Mouse (Mus musculus): ENCODE measurements around the gene Tnfrsf4. TPM values are rescaled to one million over a fixed set of nuclear protein-coding genes. Genes with fewer than 3 reads are reported as not detected.

Tnfrsf4 gene
- polyA plus RNA-seq, 1 experiment from 2014 or later = 0.81 TPM

DNA sequence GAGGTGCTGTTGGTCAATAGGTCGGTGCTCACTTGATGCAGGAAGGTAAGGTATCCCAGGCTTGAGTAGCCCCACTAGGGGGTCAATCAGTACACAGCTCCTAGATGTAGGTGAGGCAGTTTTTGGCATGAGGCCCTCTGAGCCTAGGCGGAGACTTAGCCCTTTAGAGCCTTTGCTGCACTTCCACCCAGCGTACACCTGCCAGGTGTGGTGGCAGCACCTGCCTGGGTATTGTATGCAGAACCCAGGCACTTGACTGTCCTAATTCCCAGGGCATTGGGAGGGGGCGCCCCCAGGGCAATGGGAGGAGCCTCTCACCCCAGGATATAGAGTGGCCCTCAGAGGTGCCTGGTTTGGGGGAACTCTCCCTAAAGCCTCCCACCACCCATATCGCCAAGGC is 41.5 kb downstream of the Tnfrsf4 start:
- no peak overlapping the region for H3K9ac ChIP-seq
- ATAC-seq (ENCODE audit: low FRiP score, low read depth) = no peak
- WGBS = 90% methylated on average over 5 of the region's 5 CpGs
- no peak overlapping the region for H3K27ac ChIP-seq
- H3K36me3 ChIP-seq = no peaks in the 10 kb centered on the region
- H3K9me3 ChIP-seq = no peaks in the 10 kb centered on the region
- H3K4me3 ChIP-seq = no peak overlapping the region
- no peaks in the 10 kb centered on the region for H3K4me1 ChIP-seq
- H3K27me3 ChIP-seq (replicated peaks) = peaks cover 4% of the 10 kb centered on the region; the same call in 1 of the 2 replicates
- no peak overlapping the region for H3K4me2 ChIP-seq (replicated peaks)

DNA sequence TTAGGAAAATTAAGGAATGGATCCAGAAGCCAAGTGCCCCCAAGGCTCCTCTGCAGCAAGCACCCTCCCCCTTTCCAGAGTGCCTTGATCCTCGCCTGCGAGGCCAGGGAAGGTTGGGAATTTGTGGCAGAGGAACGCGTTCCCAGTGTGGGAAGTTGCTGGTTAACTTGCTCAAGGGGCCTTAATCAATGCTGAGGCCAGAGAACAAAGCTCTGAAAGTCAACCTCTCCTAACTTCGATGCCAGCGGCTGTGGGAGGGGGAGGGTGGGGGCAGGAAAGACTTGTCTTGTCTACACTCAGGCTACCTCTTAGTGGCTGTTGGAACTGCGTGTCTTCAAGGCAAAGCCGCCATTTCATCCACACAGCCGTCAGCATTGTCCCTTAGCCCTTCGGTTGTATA is 44.1 kb downstream of the Tnfrsf4 start:
- H3K4me1 ChIP-seq = no peaks in the 10 kb centered on the region
- 70% methylated on average over 10 of the region's 10 CpGs for WGBS
- ATAC-seq (ENCODE audit: low FRiP score, low read depth) = no peak
- no peaks in the 10 kb centered on the region for H3K36me3 ChIP-seq
- no peaks in the 10 kb centered on the region for H3K9me3 ChIP-seq
- H3K9ac ChIP-seq = no peak overlapping the region
- no peak overlapping the region for H3K27ac ChIP-seq
- no peak overlapping the region for H3K4me2 ChIP-seq (replicated peaks)
- H3K27me3 ChIP-seq (replicated peaks) = peaks cover 4% of the 10 kb centered on the region; the same call in 1 of the 2 replicates
- H3K4me3 ChIP-seq = no peak overlapping the region

DNA sequence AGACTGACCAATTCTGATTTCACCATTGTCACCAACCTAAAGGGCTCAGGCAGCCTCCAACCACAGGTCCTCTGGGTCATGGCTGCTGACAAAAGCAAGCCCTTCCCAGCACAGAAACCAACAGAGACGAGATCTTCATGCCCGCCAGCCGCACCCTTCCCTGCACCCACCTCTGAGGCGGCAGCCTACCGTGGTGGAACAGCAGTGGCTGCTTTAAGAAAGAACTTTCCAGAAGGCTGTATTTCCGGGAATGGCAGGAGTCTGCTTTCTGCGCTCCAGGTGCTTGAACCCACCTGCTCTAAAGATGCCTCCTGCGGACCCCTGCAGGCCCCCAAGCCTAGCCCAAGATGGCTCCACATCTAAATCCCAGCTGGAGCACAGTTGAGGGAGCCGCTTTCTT is 45.2 kb downstream of the Tnfrsf4 start:
- Histone ChIP-seq H3K27ac (no peak overlapping the region), H3K9ac (no peak overlapping the region), H3K4me3 (no peak overlapping the region), H3K9me3 (no peaks in the 10 kb centered on the region), H3K4me1 (peaks cover 1% of the 10 kb centered on the region), H3K36me3 (no peaks in the 10 kb centered on the region), H3K4me2 (replicated peaks) (no peak overlapping the region), H3K27me3 (replicated peaks) (peaks cover 4% of the 10 kb centered on the region; the same call in 1 of the 2 replicates)
- ATAC-seq (ENCODE audit: low FRiP score, low read depth) = no peak
- whole genome bisulfite sequencing = 75% methylated on average over 9 of the region's 9 CpGs

DNA sequence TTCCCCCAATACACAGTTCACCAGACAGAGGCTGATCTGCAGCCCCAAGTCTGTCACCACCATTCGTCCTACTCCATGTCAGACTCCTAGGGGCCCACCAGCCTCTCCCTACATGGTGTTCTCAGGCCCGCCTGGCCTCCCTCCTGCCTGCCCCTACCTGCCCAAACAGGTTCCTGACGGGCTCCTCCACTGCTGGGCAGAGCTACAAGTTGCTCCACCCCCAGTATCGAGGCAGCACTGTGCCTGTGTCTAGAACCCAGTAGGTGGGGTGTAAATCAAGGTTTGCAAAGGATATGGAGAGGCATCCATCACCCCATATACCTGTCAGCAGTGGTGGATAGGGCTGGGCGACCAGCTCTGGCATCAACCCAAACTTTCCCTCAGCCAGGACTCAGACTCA is 45.6 kb downstream of the Tnfrsf4 start, which contains the start of gene Ttll10:
TSS of gene Ttll10 (minus strand) at position 154 of the 400 bp plus-strand sequence.
- H3K36me3 ChIP-seq = no peaks in the 10 kb centered on the region
- peaks cover 6% of the 10 kb centered on the region for H3K4me1 ChIP-seq
- peaks cover 4% of the 10 kb centered on the region; the same call in 1 of the 2 replicates for H3K27me3 ChIP-seq (replicated peaks)
- H3K4me3 ChIP-seq = no peak within 1 kb of the TSS
- whole genome bisulfite sequencing = 31% methylated on average over 5 of the region's 5 CpGs
- H3K4me2 ChIP-seq (replicated peaks) = no peak within 1 kb of the TSS
- no peak within 1 kb of the TSS for H3K9ac ChIP-seq
- no peaks in the 10 kb centered on the region for H3K9me3 ChIP-seq
- no peak for ATAC-seq (ENCODE audit: low FRiP score, low read depth)
- no peak within 1 kb of the TSS for H3K27ac ChIP-seq

DNA sequence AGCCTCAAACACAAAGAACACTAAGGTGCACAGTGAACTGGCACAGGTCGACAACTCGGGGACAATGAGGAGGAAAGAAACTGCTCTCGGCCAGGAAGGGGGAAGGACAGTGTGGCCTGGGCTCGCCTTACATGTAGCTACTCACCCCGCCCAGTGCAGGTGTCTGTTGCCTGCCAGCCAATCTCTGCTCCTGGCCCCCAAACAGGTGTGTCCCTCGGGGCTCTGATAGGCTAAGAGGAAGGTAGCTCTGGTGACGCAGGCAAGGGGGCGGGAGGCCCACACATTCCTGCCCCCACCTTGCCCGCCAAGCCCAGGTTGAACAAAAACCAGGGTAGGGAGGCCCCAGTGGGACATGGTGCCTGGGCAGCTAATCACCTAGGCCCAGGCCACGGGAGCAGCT is 46.1 kb downstream of the Tnfrsf4 start:
- WGBS = 26% methylated on average over 10 of the region's 10 CpGs
- no peak for ATAC-seq (ENCODE audit: low FRiP score, low read depth)
- no peaks in the 10 kb centered on the region for H3K9me3 ChIP-seq
- H3K4me1 ChIP-seq = peaks cover 6% of the 10 kb centered on the region
- H3K36me3 ChIP-seq = no peaks in the 10 kb centered on the region
- H3K4me3 ChIP-seq = no peak overlapping the region
- H3K27ac ChIP-seq = no peak overlapping the region
- H3K4me2 ChIP-seq (replicated peaks) = no peak overlapping the region
- peaks cover 4% of the 10 kb centered on the region; the same call in 1 of the 2 replicates for H3K27me3 ChIP-seq (replicated peaks)
- no peak overlapping the region for H3K9ac ChIP-seq

DNA sequence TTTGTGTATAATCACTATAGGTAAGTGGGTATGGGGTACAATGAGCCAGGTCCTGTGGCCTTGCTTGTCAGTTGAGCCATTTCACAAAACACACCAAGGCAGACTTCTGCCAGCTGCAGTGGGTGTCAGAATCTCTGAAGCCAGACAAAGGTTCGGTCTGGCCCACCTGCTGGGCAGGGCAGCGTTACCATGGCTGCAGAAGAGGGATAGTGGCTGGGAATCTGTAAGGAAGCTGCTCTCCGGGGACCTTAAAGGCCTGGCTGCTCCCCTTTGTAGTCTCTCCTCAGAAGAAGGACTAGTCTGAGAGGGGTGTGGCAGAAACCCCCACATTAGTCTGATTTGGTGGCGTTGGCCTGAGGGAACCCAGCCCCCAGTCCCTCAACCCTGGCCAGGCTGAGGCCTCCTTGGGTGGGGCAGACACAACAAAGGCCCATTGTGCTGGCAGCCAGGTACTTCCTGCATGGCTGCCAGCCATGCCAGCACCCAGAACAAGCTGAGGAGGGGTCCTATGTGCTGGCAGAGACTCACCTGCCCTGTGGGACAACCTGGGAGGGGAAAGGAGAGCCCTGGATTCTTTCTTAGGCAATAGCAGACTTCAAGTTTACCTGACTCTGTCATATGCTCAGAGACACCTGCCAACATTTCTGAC is 50.3 kb downstream of the Tnfrsf4 start:
- no peaks in the 10 kb centered on the region for H3K9me3 ChIP-seq
- 6% methylated on average over 4 of the region's 4 CpGs for WGBS
- no peak overlapping the region for H3K9ac ChIP-seq
- no peak overlapping the region for H3K27ac ChIP-seq
- no peaks in the 10 kb centered on the region for H3K36me3 ChIP-seq
- peak; percentile 41; the same call in 1 of the 2 replicates for ATAC-seq (ENCODE audit: low FRiP score, low read depth)
- no peak overlapping the region for H3K4me2 ChIP-seq (replicated peaks)
- peaks cover 4% of the 10 kb centered on the region; the same call in 1 of the 2 replicates for H3K27me3 ChIP-seq (replicated peaks)
- peaks cover 6% of the 10 kb centered on the region for H3K4me1 ChIP-seq
- no peak overlapping the region for H3K4me3 ChIP-seq

DNA sequence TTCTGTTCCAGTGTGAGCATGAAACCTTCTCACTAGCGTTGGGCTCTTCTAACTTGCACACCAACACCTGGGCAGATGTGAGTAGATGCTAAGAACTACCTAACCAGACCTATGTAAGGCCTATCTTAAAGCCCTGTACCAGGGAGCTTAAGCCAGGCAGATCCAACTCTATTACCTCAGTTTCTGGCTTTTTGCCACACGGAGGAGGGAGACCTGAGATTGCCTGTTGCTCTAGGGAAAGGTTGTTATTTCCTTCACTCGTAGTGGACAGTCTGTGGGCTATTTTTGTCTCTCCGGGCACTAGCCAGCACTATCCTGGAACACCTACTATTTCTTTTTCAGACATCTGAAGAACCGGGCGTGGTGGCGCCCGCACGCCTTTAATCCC is 50.9 kb downstream of the Tnfrsf4 start:
- no peak for ATAC-seq (ENCODE audit: low FRiP score, low read depth)
- Histone ChIP-seq H3K4me3 (no peak overlapping the region), H3K27ac (no peak overlapping the region), H3K27me3 (replicated peaks) (peaks cover 4% of the 10 kb centered on the region; the same call in 1 of the 2 replicates), H3K4me2 (replicated peaks) (no peak overlapping the region), H3K9ac (no peak overlapping the region), H3K9me3 (no peaks in the 10 kb centered on the region), H3K4me1 (peaks cover 6% of the 10 kb centered on the region), H3K36me3 (no peaks in the 10 kb centered on the region)
- 86% methylated on average over 9 of the region's 9 CpGs for WGBS

DNA sequence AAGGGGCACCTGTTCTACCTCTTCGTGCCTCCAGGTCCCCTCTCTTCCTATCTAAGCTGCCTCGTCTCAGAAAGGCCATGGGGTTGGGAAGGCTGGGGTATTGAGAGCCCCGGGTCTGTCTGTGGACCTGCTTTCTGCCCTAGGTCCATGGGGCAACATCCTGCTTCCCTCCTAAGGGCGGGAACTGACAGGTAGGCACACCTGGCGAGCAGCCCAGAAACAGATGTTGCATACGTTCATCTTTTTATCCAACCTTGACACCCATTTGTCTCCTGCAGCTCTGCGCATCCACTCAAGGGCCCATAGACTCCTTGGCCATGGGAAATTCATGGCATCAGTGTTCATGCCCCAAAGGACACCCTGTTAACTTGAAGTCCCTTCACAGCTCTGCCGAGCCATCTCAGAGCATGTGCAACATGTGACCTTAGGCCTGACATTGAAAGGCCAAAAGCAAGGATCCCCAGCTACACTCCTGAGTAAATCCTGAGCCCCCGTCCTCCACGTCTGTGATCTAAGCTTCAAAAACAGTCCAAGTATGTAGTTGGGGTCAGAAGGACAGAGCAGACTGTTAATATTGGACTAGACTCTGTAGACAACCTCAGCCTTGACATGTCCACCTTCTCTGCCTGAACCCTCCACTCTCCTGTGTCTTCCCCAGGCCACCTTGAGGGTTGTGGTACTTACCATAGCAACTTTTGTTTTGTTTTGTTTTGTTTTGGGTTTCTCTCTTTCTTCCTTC is 51.7 kb downstream of the Tnfrsf4 start:
- Histone ChIP-seq H3K9me3 (no peaks in the 10 kb centered on the region), H3K9ac (no peak overlapping the region), H3K4me1 (peaks cover 10% of the 10 kb centered on the region), H3K4me2 (replicated peaks) (no peak overlapping the region), H3K36me3 (no peaks in the 10 kb centered on the region), H3K27me3 (replicated peaks) (no peaks in the 10 kb centered on the region), H3K27ac (no peak overlapping the region), H3K4me3 (no peak overlapping the region)
- WGBS = 88% methylated on average over 10 of the region's 10 CpGs
- ATAC-seq (ENCODE audit: low FRiP score, low read depth) = no peak

MicroRNAs encoded within 50 kb of the gene (microRNA counts, 519-probe panel; counts per million panel counts)
- microRNA mmu-miR-200a (342 counts per million, percentile 67 among the panel's probes with 10 or more counts), microRNA mmu-miR-200b (5,225 counts per million, percentile 85 among the panel's probes with 10 or more counts), microRNA mmu-miR-429 (342 counts per million, percentile 67 among the panel's probes with 10 or more counts)

Small RNAs within 50 kb of the gene (microRNA-seq; reads per million reads assigned to microRNA genes)
- gene Mir200a (40.4 reads per million, percentile 39 among the genes with 10 or more reads in this experiment), gene Mir200b (95.5 reads per million, percentile 51 among the genes with 10 or more reads in this experiment), gene Mir429 (412 reads per million, percentile 70 among the genes with 10 or more reads in this experiment)

Other genes starting within 250 kb of the Tnfrsf4 start
- gene Vwa1, start 239.1 kb upstream of the Tnfrsf4 start, polyA plus RNA-seq (2016; fragmentation: Nextera tagmentation; extraction: Ambion mirVana) = 16.6 and 17.9 TPM in 2 replicates
- 0.56 and 0.86 TPM in 2 replicates for gene Tmem88b, start 228.0 kb upstream of the Tnfrsf4 start, polyA plus RNA-seq (2016; fragmentation: Nextera tagmentation; extraction: Ambion mirVana)
- gene Ankrd65, start 223.4 kb upstream of the Tnfrsf4 start, polyA plus RNA-seq (2016; fragmentation: Nextera tagmentation; extraction: Ambion mirVana) = not detected in 2 replicates
- gene Mrpl20, start 211.0 kb upstream of the Tnfrsf4 start, polyA plus RNA-seq (2016; fragmentation: Nextera tagmentation; extraction: Ambion mirVana) = 226 and 242 TPM in 2 replicates
- gene Ccnl2, start 201.4 kb upstream of the Tnfrsf4 start, polyA plus RNA-seq (2016; fragmentation: Nextera tagmentation; extraction: Ambion mirVana) = 203 and 204 TPM in 2 replicates
- gene Aurkaip1, start 182.6 kb upstream of the Tnfrsf4 start, polyA plus RNA-seq (2016; fragmentation: Nextera tagmentation; extraction: Ambion mirVana) = 142 and 144 TPM in 2 replicates
- gene Mxra8, start 174.2 kb upstream of the Tnfrsf4 start, polyA plus RNA-seq (2016; fragmentation: Nextera tagmentation; extraction: Ambion mirVana) = 26.7 and 27.1 TPM in 2 replicates
- gene Dvl1, start 166.4 kb upstream of the Tnfrsf4 start, polyA plus RNA-seq (2016; fragmentation: Nextera tagmentation; extraction: Ambion mirVana) = 26.2 and 32.1 TPM in 2 replicates
- 0.28 and 0.56 TPM in 2 replicates for gene Tas1r3, start 150.5 kb upstream of the Tnfrsf4 start, polyA plus RNA-seq (2016; fragmentation: Nextera tagmentation; extraction: Ambion mirVana)
- gene Cptp, start 144.4 kb upstream of the Tnfrsf4 start, polyA plus RNA-seq (2016; fragmentation: Nextera tagmentation; extraction: Ambion mirVana) = 19.5 and 22.1 TPM in 2 replicates
- 77.0 TPM in 2 replicates for gene Ints11, start 144.3 kb upstream of the Tnfrsf4 start, polyA plus RNA-seq (2016; fragmentation: Nextera tagmentation; extraction: Ambion mirVana)
- 46.6 and 52.0 TPM in 2 replicates for gene Pusl1, start 122.1 kb upstream of the Tnfrsf4 start, polyA plus RNA-seq (2016; fragmentation: Nextera tagmentation; extraction: Ambion mirVana)
- gene Acap3, start 122.0 kb upstream of the Tnfrsf4 start, polyA plus RNA-seq (2016; fragmentation: Nextera tagmentation; extraction: Ambion mirVana) = 65.5 and 68.0 TPM in 2 replicates
- gene Ube2j2, start 70.0 kb upstream of the Tnfrsf4 start, polyA plus RNA-seq (2016; fragmentation: Nextera tagmentation; extraction: Ambion mirVana) = 159 and 167 TPM in 2 replicates
- 17.2 and 19.0 TPM in 2 replicates for gene C1qtnf12, start 51.5 kb upstream of the Tnfrsf4 start, polyA plus RNA-seq (2016; fragmentation: Nextera tagmentation; extraction: Ambion mirVana)
- gene B3galt6, start 21.2 kb upstream of the Tnfrsf4 start, polyA plus RNA-seq (2016; fragmentation: Nextera tagmentation; extraction: Ambion mirVana) = 20.2 and 20.6 TPM in 2 replicates
- gene Sdf4, start 21.0 kb upstream of the Tnfrsf4 start, polyA plus RNA-seq (2016; fragmentation: Nextera tagmentation; extraction: Ambion mirVana) = 129 and 133 TPM in 2 replicates
- 1.6 and 2.0 TPM in 2 replicates for gene Tnfrsf18, start 12.3 kb downstream of the Tnfrsf4 start, polyA plus RNA-seq (2016; fragmentation: Nextera tagmentation; extraction: Ambion mirVana)
- gene Ttll10, start 45.6 kb downstream of the Tnfrsf4 start, polyA plus RNA-seq (2016; fragmentation: Nextera tagmentation; extraction: Ambion mirVana) = 0.20 TPM in 1 of 2 replicates, not detected in the other
- 42.4 and 45.6 TPM in 2 replicates for gene 9430015G10Rik, start 96.1 kb downstream of the Tnfrsf4 start, polyA plus RNA-seq (2016; fragmentation: Nextera tagmentation; extraction: Ambion mirVana)
- 0.52 TPM in 2 replicates for gene Rnf223, start 116.7 kb downstream of the Tnfrsf4 start, polyA plus RNA-seq (2016; fragmentation: Nextera tagmentation; extraction: Ambion mirVana)
- gene Agrn, start 183.6 kb downstream of the Tnfrsf4 start, polyA plus RNA-seq (2016; fragmentation: Nextera tagmentation; extraction: Ambion mirVana) = 149 and 165 TPM in 2 replicates
- gene Isg15, start 187.0 kb downstream of the Tnfrsf4 start, polyA plus RNA-seq (2016; fragmentation: Nextera tagmentation; extraction: Ambion mirVana) = 0.89 and 1.6 TPM in 2 replicates
- gene AW011738, start 189.5 kb downstream of the Tnfrsf4 start, polyA plus RNA-seq (2016; fragmentation: Nextera tagmentation; extraction: Ambion mirVana) = 6.8 and 7.0 TPM in 2 replicates
- gene Perm1, start 202.0 kb downstream of the Tnfrsf4 start, polyA plus RNA-seq (2016; fragmentation: Nextera tagmentation; extraction: Ambion mirVana) = 1.7 and 2.0 TPM in 2 replicates
- 27.3 and 29.0 TPM in 2 replicates for gene Plekhn1, start 221.0 kb downstream of the Tnfrsf4 start, polyA plus RNA-seq (2016; fragmentation: Nextera tagmentation; extraction: Ambion mirVana)
- 74.0 and 74.5 TPM in 2 replicates for gene Noc2l, start 222.2 kb downstream of the Tnfrsf4 start, polyA plus RNA-seq (2016; fragmentation: Nextera tagmentation; extraction: Ambion mirVana)
- 2.6 and 2.9 TPM in 2 replicates for gene Samd11, start 241.8 kb downstream of the Tnfrsf4 start, polyA plus RNA-seq (2016; fragmentation: Nextera tagmentation; extraction: Ambion mirVana)